Mouse (Mus musculus): Measurements from ENCODE around the gene Adap2. TPM values are rescaled to one million over a fixed set of nuclear protein-coding genes. Genes with fewer than 3 reads are reported as not detected.
"Not testable (repeated sequence)": the region's sequence is repeated elsewhere in the genome, so short reads cannot be mapped to it uniquely, and the experiment has no call there.

Adap2 gene
- polyA plus RNA-seq, 1 experiment, result not detected

- under 1% methylated on average over 40 of the region's 40 CpGs for WGBS
- Histone ChIP-seq H3K4me1 (ENCODE audit: control insufficient read depth, insufficient read depth, low read length) (peaks cover 4% of the 10 kb centered on the region; the same call in 1 of the 2 replicates), H3K4me3 (ENCODE audit: insufficient read depth, low read depth, low read length) (peak within 1 kb of the TSS; percentile 60), H3K27ac (ENCODE audit: insufficient read depth, low read depth, low read length) (peak within 1 kb of the TSS; percentile 32)
- TF ChIP-seq POLR2A (IDR thresholded peaks at IDR 0.05; ENCODE audit: insufficient read depth, low read depth, low read length) (peak; percentile 81), CTCF (IDR thresholded peaks at IDR 0.05; ENCODE audit: insufficient read depth, low read depth, low read length) (no peak)
These were observed 11.9 kb upstream of the Adap2 start, which contains the start of gene Tefm for GRCm38 (mm10) chr11:80141825-80142521. Gene Tefm (minus strand): TSS chr11:80142175.

- H3K4me1 ChIP-seq (ENCODE audit: control insufficient read depth, insufficient read depth, low read length), result peaks cover 4% of the 10 kb centered on the region; the same call in 1 of the 2 replicates
- WGBS, result 42% methylated on average over 8 of the region's 8 CpGs
- H3K4me3 ChIP-seq (ENCODE audit: insufficient read depth, low read depth, low read length), result peak overlapping the region; percentile 17
- no peak overlapping the region for H3K27ac ChIP-seq (ENCODE audit: insufficient read depth, low read depth, low read length)
- TF ChIP-seq POLR2A (IDR thresholded peaks at IDR 0.05; ENCODE audit: insufficient read depth, low read depth, low read length) (no peak), CTCF (IDR thresholded peaks at IDR 0.05; ENCODE audit: insufficient read depth, low read depth, low read length) (no peak)
These were observed 11.0 kb upstream of the Adap2 start for GRCm38 (mm10) chr11:80142872-80143271.

- no peak overlapping the region for H3K4me3 ChIP-seq (ENCODE audit: insufficient read depth, low read depth, low read length)
- no peak for TF ChIP-seq POLR2A (IDR thresholded peaks at IDR 0.05; ENCODE audit: insufficient read depth, low read depth, low read length)
- no peak for TF ChIP-seq CTCF (IDR thresholded peaks at IDR 0.05; ENCODE audit: insufficient read depth, low read depth, low read length)
- H3K27ac ChIP-seq (ENCODE audit: insufficient read depth, low read depth, low read length), result no peak overlapping the region
These were observed 8.1 kb upstream of the Adap2 start for GRCm38 (mm10) chr11:80145787-80146275.

GRCm38 (mm10) chr11:80147748-80148147 lies 6.2 kb upstream of the Adap2 start:
- Histone ChIP-seq H3K27ac (ENCODE audit: insufficient read depth, low read depth, low read length) (no peak overlapping the region), H3K4me3 (ENCODE audit: insufficient read depth, low read depth, low read length) (no peak overlapping the region), H3K4me1 (ENCODE audit: control insufficient read depth, insufficient read depth, low read length) (peaks cover 2% of the 10 kb centered on the region; the same call in 1 of the 2 replicates)
- 69% methylated on average over 6 of the region's 6 CpGs for WGBS
- TF ChIP-seq POLR2A (IDR thresholded peaks at IDR 0.05; ENCODE audit: insufficient read depth, low read depth, low read length), result no peak

More at GRCm38 (mm10) chr11:80145787-80146275, 8.1 kb upstream of the Adap2 start:
- H3K4me1 ChIP-seq (ENCODE audit: control insufficient read depth, insufficient read depth, low read length), result peaks cover 4% of the 10 kb centered on the region; the same call in 1 of the 2 replicates
- 66% methylated on average over 10 of the region's 10 CpGs for WGBS

GRCm38 (mm10) chr11:80148313-80148712 lies 5.6 kb upstream of the Adap2 start:
- TF ChIP-seq CTCF (IDR thresholded peaks at IDR 0.05; ENCODE audit: insufficient read depth, low read depth, low read length) (no peak), POLR2A (IDR thresholded peaks at IDR 0.05; ENCODE audit: insufficient read depth, low read depth, low read length) (no peak)
- no peak overlapping the region for H3K27ac ChIP-seq (ENCODE audit: insufficient read depth, low read depth, low read length)
- WGBS, result 62% methylated on average over 1 of the region's 1 CpGs
- H3K4me1 ChIP-seq (ENCODE audit: control insufficient read depth, insufficient read depth, low read length), result no peaks in the 10 kb centered on the region
- no peak overlapping the region for H3K4me3 ChIP-seq (ENCODE audit: insufficient read depth, low read depth, low read length)

GRCm38 (mm10) chr11:80148974-80149373 lies 4.9 kb upstream of the Adap2 start:
- WGBS, result 29% methylated on average over 1 of the region's 4 CpGs
- not testable (repeated sequence) for H3K27ac ChIP-seq (ENCODE audit: insufficient read depth, low read depth, low read length); H3K4me3 ChIP-seq (ENCODE audit: insufficient read depth, low read depth, low read length); H3K4me1 ChIP-seq (ENCODE audit: control insufficient read depth, insufficient read depth, low read length)

GRCm38 (mm10) chr11:80149412-80150023 lies 4.4 kb upstream of the Adap2 start:
- 86% methylated on average over 8 of the region's 8 CpGs for WGBS
- no peak overlapping the region for H3K4me3 ChIP-seq (ENCODE audit: insufficient read depth, low read depth, low read length)
- H3K4me1 ChIP-seq (ENCODE audit: control insufficient read depth, insufficient read depth, low read length), result peaks cover 8% of the 10 kb centered on the region; the same call in 1 of the 2 replicates
- no peak overlapping the region for H3K27ac ChIP-seq (ENCODE audit: insufficient read depth, low read depth, low read length)
- TF ChIP-seq CTCF (IDR thresholded peaks at IDR 0.05; ENCODE audit: insufficient read depth, low read depth, low read length), result no peak
- TF ChIP-seq POLR2A (IDR thresholded peaks at IDR 0.05; ENCODE audit: insufficient read depth, low read depth, low read length), result no peak

GRCm38 (mm10) chr11:80150566-80150965 lies 3.3 kb upstream of the Adap2 start:
- TF ChIP-seq POLR2A (IDR thresholded peaks at IDR 0.05; ENCODE audit: insufficient read depth, low read depth, low read length) (no peak), CTCF (IDR thresholded peaks at IDR 0.05; ENCODE audit: insufficient read depth, low read depth, low read length) (no peak)
- Histone ChIP-seq H3K4me1 (ENCODE audit: control insufficient read depth, insufficient read depth, low read length) (peaks cover 8% of the 10 kb centered on the region; the same call in 1 of the 2 replicates), H3K27ac (ENCODE audit: insufficient read depth, low read depth, low read length) (no peak overlapping the region), H3K4me3 (ENCODE audit: insufficient read depth, low read depth, low read length) (no peak overlapping the region)
- 68% methylated on average over 5 of the region's 5 CpGs for WGBS

GRCm38 (mm10) chr11:80151541-80151940 lies 2.4 kb upstream of the Adap2 start:
- 53% methylated on average over 2 of the region's 2 CpGs for WGBS
- Histone ChIP-seq H3K4me3 (ENCODE audit: insufficient read depth, low read depth, low read length) (no peak overlapping the region), H3K27ac (ENCODE audit: insufficient read depth, low read depth, low read length) (no peak overlapping the region), H3K4me1 (ENCODE audit: control insufficient read depth, insufficient read depth, low read length) (peaks cover 8% of the 10 kb centered on the region; the same call in 1 of the 2 replicates)
- TF ChIP-seq CTCF (IDR thresholded peaks at IDR 0.05; ENCODE audit: insufficient read depth, low read depth, low read length), result no peak
- no peak for TF ChIP-seq POLR2A (IDR thresholded peaks at IDR 0.05; ENCODE audit: insufficient read depth, low read depth, low read length)
